Mouse (Mus musculus): Measurements from ENCODE around the gene Tac4.
A peak's percentile ranks its signal among the peaks of the same experiment; 100 is the strongest.

Tac4 gene

DNA sequence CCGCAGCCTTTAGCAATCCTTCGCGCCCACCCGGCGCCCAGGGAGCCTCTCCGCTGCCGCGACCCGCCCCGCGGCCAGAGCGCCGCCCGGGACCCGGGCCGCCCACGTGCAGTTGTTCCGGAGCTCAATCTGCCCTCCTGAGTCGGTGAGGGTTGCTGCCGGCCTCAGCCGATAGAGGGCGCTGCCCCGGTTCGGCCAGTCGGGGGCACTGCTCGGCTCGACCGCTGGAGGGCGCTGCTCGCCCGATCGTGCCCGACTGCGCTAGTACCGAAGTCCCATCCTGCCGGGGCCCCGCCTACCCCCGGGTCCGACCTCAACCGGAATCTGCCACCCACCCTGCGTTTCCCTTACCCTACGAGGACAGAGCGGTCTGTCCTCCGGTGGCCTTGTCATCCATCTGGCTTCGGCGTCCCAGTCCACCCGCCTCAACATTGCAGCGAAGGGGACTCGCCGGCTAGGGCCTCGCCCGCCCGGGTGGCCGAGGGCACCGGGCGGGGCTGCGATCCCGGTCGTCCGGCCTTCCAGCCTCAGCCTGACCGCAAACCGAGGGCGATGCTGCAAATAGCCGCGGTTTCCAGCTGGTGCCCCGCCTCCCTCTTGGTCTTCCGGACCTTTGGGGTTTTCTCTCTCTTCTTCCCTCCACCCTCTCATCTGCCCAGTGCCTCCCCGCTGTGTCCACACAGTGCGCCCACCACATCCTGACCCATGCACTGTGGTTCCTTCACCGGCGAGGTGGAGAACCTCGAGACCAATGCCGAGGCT is 2.1 kb upstream of the Tac4 start:
- peak; percentile 91 for DNase-seq (ENCODE audit: low spot score)

DNA sequence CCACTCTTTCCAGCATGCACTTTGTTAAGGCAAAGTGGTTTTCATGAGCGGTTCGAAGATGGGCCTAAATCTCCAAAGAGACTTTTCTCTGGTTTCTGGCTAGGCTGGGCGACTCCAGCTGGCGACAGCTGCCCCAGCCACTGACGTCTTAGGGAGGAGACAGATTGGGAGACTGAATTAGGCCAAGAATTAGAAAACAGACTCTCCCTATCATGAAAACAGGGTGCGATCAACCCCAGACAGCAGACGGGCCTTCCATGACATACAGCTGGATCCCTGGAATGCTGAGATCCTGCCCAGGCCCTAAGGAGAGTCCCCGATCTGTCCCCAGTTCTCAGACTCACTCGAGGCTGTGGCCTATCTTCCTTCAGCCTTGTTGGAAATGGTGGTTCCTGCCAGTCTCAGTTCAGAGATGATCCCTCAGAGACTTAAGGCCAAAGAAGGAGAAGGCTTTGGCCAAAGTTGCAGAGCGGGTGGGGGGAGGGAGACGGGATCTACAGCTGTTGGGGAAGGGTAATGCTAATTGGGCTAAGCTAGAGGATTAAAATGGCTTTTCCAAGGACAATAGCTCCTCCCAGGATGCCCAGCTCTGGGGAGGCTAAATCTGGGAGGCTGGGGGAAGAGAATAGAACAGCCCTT is 2.6 kb downstream of the Tac4 start:
- no peak for DNase-seq (ENCODE audit: low spot score)

GRCm38 (mm10) chr11:95264455-95265013 is 3.2 kb downstream of the Tac4 start:
- no peak for DNase-seq (ENCODE audit: low spot score)

GRCm38 (mm10) chr11:95266540-95267245 is 5.4 kb downstream of the Tac4 start:
- DNase-seq (ENCODE audit: low spot score) = no peak

GRCm38 (mm10) chr11:95273661-95274060 is 12.3 kb downstream of the Tac4 start:
- no peak for DNase-seq (ENCODE audit: low spot score)

DNA sequence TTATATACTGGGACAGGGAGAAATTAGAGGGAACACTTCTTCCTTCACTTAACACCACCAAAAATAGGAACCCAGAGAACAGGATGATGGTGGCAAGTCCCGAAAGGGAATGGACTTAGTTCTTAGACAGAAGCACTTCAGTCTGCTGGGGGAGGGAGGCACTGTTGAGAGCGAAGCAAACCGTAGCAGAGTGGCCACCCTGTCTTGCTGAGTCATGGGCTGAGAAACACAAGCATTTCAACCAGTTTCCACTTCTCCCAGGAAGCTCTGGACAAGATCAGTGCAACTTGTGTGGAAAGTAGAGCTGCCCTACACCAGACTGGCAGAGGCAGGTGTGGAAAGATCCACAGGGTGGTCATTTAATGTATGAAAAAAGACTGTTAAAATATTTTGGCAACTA is 13.3 kb downstream of the Tac4 start:
- no peak for DNase-seq (ENCODE audit: low spot score)

- DNase-seq (ENCODE audit: low spot score) = no peak
Measured at GRCm38 (mm10) chr11:95276056-95276455, 14.7 kb downstream of the Tac4 start.

- DNase-seq (ENCODE audit: low spot score) = no peak
Measured at GRCm38 (mm10) chr11:95279061-95279659, 17.8 kb downstream of the Tac4 start.

DNA sequence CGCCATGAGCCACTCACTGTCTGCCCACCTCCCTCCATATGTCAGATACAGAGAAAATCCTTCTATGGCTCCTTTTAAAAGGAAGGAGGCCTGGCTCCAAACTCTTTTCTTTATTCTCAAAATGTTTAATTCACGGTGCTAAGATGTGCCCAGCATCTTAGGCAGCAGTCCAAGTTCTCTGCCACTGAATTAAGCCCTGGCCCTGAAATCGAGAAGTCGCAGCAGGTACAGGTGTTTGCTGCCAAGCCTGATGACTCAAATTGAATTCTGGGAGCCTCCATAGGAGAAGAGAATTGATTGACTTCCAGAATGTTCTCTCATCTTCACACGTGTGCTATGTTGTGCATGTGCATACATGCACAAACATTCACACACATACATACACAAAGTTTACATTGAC is 21.0 kb downstream of the Tac4 start:
- no peak for DNase-seq (ENCODE audit: low spot score)

DNA sequence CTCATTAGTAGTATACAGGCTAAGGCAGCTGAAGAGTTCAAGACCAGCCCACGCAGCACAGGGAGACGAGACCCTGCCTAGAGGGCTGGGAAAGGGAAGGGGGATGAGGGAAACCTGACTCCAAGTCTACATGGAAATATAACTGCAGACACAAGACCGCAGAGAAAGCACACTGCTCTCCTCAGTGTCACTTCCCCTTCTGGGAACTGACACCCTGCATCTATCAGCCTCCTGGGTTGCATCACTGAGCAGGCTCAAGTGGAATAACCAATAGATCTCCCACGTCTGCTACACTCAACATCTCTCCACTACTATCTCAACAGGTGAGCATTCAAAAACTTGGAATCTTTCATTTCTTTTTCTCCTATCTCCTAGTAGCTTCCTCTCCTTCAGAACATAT is 30.7 kb downstream of the Tac4 start:
- DNase-seq (ENCODE audit: low spot score) = no peak

- DNase-seq (ENCODE audit: low spot score) = no peak
Measured at GRCm38 (mm10) chr11:95293017-95293624, 31.8 kb downstream of the Tac4 start.

- DNase-seq (ENCODE audit: low spot score) = no peak
Measured at GRCm38 (mm10) chr11:95295736-95296135, 34.4 kb downstream of the Tac4 start.

DNA sequence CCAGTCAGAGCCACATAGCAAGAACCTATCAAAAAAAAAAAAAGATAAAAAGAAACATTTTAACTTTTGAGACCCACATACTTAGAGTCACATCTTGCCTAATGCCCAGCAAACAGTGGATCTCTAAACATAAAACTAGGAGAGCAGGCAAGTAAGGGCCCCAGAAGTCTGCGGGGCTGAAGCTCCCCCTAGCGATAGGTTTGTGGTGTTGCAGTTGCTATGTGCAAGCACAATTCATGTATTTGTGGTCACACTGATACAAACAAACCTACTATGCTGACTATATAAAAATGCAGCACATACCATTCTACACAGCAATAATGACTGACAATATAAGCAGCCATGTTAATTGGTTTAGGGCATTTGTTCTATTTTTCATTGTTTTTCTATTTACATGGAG is 36.8 kb downstream of the Tac4 start:
- no peak for DNase-seq (ENCODE audit: low spot score)

GRCm38 (mm10) chr11:95299886-95300285 is 38.6 kb downstream of the Tac4 start:
- no peak for DNase-seq (ENCODE audit: low spot score)

GRCm38 (mm10) chr11:95301772-95302171 is 40.4 kb downstream of the Tac4 start:
- no peak for DNase-seq (ENCODE audit: low spot score)

- DNase-seq (ENCODE audit: low spot score) = no peak
Measured at GRCm38 (mm10) chr11:95305600-95305999, 44.3 kb downstream of the Tac4 start.

DNA sequence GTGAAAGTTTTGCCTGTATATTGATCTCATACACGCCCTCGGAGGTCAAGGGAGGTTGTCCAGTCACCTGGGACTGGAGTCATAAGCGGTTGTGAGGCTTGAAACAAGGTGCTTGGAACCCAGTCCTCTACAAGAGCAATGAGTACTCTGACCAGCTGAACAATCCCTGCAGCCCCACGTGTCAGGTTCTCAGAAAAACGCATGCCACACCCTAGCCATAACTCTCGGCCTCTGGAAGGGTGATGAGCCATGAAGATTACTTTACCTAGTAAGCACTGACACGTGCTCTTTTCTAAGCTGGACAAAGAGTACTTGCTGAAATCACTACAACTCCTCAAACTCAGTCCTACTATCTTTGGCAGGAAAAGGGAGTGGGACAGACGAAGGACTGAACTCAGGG is 46.2 kb downstream of the Tac4 start:
- DNase-seq (ENCODE audit: low spot score) = no peak

DNA sequence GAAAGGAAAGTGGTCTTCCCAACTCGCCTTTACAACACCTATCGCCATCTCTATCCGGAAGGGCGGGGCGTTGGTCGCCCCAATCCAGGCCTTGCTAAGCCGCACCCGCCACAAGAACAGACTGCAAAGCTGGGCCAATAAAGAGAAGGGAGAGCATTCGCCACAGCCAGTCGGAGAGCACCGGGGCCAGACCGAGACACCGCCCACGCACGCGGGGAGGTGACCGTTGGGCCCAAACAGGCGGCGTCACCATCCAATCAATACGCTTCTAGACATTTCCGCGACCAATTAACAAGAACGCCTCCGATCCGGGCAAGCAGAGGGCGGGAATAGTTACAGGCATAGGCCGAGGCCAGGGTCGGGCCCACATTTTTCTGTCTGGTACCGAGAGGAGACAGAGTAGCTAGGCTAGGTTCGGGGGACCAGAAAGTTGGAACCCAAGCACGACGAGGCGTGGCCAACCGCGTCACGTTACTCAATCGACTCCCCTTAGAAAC is 48.2 kb downstream of the Tac4 start:
- peak; percentile 99 for DNase-seq (ENCODE audit: low spot score)

DNA sequence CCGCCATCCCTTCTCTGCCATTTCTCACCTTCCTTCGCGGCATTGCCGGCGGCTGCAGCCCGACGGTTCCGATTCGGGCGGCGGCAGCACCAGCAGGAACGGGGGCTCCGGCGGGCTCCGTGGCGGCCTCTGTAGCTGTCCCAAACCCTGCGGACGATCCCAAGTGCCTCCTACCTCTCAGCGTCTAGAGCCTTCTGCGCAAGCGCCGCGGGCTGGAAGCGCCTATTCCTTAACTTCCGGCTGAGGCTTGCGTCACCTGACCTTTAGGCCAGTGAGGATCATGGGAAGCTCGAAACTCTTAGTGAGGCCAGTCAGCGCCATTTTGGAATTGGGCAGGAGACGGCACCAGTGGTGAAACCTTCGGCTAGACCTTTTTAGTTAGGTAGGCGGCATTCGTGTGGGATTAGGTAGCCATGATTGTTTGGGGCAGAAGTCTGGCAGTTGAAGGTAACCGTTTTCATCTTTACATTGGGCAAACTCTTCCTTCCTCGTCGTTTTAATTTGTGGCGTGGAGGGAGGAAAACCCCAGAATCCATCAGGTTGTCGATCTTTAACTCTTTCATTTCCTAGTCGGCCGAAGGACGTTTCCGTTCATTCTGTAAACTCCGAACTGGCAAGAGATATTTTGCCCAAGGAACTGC is 48.8 kb downstream of the Tac4 start, which contains the start of gene Kat7:
TSS of gene Kat7 (minus strand) at position 240 of the 641 bp plus-strand sequence.
- DNase-seq (ENCODE audit: low spot score) = peak; percentile 98

- DNase-seq (ENCODE audit: low spot score) = peak; percentile 36
Measured at GRCm38 (mm10) chr11:95310648-95311424, 49.5 kb downstream of the Tac4 start.

Data from layer of hippocampus, adult 11-12 months (tissue).